Mouse (Mus musculus): ENCODE data around the gene Brms1. TPM values are rescaled to one million over a fixed set of nuclear protein-coding genes. Genes with fewer than 3 reads are reported as not detected.
A peak's percentile ranks its signal among the peaks of the same experiment; 100 is the strongest.

Brms1 gene
- polyA plus RNA-seq, 1 experiment from 2014 or later = 29.5 TPM

DNA sequence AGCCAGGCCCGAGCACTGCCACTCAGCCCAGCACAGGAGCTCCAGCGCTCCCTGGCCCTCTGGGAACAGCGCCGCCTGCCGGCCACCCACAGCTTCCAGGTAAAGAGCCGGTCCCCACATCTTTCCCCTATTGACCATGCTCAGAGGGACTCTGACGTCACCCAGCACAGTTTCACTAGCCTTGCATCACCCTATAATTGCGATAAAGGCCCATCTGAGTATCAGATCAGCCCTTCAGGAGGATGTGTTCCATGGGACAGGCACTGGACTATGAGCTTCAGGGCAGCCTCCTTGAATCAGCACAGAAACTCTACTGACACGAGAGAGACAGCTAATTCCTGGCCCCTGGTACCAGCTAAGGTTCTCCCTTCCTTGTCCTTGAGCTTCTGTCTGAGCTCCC, 12.8 kb downstream of the Brms1 start:
- H3K4me3 ChIP-seq = no peak overlapping the region
- WGBS = 29% methylated on average over 9 of the region's 9 CpGs
- H3K27me3 ChIP-seq (replicated peaks) = peaks cover 45% of the 10 kb centered on the region
- H3K9me3 ChIP-seq = no peaks in the 10 kb centered on the region
- H3K27ac ChIP-seq (replicated peaks) = no peak overlapping the region
- no peak overlapping the region for H3K4me2 ChIP-seq
- no peak for ATAC-seq (ENCODE audit: extremely low read depth, insufficient number of reproducible peaks, low FRiP score, low TSS enrichment)
- H3K9ac ChIP-seq = no peak overlapping the region
- peaks cover 52% of the 10 kb centered on the region for H3K4me1 ChIP-seq
- H3K36me3 ChIP-seq = peaks cover 11% of the 10 kb centered on the region

DNA sequence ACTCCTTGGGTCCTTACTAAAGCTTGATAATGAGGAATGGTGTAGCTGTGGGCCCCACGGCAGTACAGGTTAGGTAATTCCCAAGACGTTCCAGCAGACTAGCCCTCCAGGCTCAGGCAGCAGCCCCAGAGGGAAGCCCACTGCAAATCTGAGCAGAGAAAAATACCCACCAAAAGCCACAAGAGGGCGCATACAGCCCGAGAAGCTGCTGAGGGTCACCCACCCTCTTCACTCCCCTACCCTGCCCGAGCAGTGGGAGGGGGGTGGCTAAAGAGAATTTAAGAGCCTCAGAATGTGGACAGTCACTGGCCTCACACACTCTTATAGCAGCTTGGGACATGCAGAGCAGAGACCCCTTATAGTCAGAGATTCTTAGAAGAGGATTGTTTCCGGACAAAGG, 15.1 kb downstream of the Brms1 start:
- WGBS = 13% methylated on average over 6 of the region's 6 CpGs
- H3K9me3 ChIP-seq = no peaks in the 10 kb centered on the region

DNA sequence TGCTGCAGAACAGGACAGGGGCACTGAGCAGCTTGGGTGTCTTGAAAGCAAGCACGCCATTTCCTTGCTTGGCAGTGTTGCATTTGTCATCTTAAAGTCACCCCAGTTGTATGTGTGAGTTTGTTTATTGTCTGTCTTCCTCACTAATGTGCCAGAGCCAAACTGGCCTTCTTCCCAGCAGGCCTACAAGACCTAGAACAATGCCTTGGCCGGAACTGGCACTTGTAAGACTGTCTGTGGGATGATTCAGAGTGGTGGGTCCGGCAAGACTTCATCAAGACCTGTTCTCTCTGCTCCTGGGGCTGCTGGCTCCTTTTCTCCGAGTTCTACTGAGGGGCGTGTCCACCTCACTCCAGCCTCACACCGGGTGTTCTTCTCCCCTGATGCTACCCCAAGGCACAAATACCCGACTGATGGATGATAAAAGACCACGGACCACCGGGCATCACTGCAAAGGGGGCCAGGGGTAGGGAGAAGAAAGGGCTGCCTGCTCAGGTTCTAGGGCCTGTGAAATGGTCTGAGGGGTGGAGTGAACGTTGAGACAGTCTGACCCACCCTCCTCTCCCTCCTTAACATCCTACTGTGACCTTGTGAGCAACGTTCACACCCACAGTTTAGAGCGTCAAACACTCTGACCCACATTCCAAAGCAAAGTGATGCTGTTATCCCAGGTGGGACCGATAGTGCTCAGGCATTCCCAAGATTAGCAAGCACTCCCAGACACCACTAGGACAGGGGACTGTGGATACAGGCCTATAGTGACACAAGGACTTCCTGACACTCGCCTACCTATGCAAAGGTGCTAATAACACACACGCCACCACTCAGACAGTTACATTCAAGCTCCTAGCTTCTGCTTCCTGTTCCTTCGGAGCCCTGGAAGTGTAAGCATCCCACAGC, 17.0 kb downstream of the Brms1 start:
- Histone ChIP-seq H3K9ac (peak overlapping the region; percentile 58; the same call in 1 of the 2 replicates), H3K27ac (replicated peaks) (peak overlapping the region; percentile 66), H3K27me3 (replicated peaks) (peaks cover 20% of the 10 kb centered on the region), H3K4me1 (peaks cover 44% of the 10 kb centered on the region), H3K9me3 (no peaks in the 10 kb centered on the region), H3K36me3 (peaks cover 5% of the 10 kb centered on the region; the same call in 1 of the 2 replicates), H3K4me2 (no peak overlapping the region), H3K4me3 (no peak overlapping the region)
- 21% methylated on average over 16 of the region's 16 CpGs for WGBS
- no peak for ATAC-seq (ENCODE audit: extremely low read depth, insufficient number of reproducible peaks, low FRiP score, low TSS enrichment)

More for the DNA sequence above, 15.1 kb downstream of the Brms1 start:
- Histone ChIP-seq H3K4me2 (no peak overlapping the region), H3K36me3 (peaks cover 5% of the 10 kb centered on the region; the same call in 1 of the 2 replicates), H3K27me3 (replicated peaks) (peaks cover 39% of the 10 kb centered on the region), H3K4me1 (peaks cover 59% of the 10 kb centered on the region), H3K27ac (replicated peaks) (no peak overlapping the region), H3K4me3 (no peak overlapping the region), H3K9ac (no peak overlapping the region)
- ATAC-seq (ENCODE audit: extremely low read depth, insufficient number of reproducible peaks, low FRiP score, low TSS enrichment) = no peak

DNA sequence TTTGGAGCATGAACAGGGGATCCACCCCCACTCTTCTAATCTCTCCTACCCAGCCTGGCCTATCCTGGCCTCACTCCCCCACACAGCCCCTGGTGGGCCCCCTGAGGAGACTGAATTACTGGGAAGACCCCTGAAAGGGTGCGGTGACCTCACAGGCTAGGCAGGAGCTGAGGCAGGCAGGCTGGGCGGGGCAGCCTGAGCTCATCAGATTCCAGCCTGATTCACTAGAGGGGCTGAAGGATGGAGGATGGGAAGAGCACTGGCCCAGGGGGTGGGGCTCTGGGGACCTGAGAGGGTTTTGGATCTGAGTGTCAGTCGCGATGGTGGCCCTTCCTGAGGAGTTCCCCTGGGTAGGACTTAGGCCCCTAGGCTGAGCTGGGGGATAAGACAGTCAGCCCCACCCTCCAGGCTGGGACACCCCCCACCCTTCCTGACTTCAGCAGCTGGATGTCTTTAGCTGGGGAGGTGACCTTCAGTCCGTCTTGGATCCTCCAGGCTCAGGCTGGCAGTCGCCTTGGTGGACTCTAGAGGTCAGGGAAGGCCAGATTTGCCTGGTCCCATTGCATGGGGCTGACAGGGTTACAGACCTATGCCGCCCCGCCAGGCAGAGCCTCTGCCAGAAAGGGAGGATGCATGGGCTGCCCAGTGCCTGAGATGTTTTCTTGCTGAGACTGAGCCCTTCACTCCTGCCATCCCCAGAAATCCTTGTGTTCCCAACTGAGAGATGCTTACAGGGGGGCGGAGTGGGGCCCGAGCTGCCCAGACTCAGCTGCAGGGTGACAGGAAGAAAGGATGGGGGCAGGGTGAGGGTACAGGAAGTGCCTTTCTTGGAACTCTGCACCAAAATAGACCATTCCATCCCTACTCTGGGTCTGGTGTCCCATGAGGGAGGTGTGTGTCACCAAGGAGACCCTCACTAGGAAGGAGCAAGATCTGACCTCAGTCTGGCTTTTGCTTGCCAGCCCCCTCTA, 17.9 kb downstream of the Brms1 start:
- no peak for ATAC-seq (ENCODE audit: extremely low read depth, insufficient number of reproducible peaks, low FRiP score, low TSS enrichment)
- Histone ChIP-seq H3K9me3 (no peaks in the 10 kb centered on the region), H3K9ac (peak overlapping the region; percentile 58), H3K36me3 (0 out of 2 replicates have a peak, but pooled peaks cover 5% of the 10 kb centered on the region), H3K4me2 (0 out of 2 replicates have a peak overlapping the region, but pooled peaks have one; percentile 18), H3K27ac (replicated peaks) (peak overlapping the region; percentile 66), H3K4me3 (no peak overlapping the region), H3K27me3 (replicated peaks) (peaks cover 12% of the 10 kb centered on the region; the same call in 1 of the 2 replicates), H3K4me1 (peaks cover 44% of the 10 kb centered on the region)
- WGBS = 15% methylated on average over 10 of the region's 10 CpGs

DNA sequence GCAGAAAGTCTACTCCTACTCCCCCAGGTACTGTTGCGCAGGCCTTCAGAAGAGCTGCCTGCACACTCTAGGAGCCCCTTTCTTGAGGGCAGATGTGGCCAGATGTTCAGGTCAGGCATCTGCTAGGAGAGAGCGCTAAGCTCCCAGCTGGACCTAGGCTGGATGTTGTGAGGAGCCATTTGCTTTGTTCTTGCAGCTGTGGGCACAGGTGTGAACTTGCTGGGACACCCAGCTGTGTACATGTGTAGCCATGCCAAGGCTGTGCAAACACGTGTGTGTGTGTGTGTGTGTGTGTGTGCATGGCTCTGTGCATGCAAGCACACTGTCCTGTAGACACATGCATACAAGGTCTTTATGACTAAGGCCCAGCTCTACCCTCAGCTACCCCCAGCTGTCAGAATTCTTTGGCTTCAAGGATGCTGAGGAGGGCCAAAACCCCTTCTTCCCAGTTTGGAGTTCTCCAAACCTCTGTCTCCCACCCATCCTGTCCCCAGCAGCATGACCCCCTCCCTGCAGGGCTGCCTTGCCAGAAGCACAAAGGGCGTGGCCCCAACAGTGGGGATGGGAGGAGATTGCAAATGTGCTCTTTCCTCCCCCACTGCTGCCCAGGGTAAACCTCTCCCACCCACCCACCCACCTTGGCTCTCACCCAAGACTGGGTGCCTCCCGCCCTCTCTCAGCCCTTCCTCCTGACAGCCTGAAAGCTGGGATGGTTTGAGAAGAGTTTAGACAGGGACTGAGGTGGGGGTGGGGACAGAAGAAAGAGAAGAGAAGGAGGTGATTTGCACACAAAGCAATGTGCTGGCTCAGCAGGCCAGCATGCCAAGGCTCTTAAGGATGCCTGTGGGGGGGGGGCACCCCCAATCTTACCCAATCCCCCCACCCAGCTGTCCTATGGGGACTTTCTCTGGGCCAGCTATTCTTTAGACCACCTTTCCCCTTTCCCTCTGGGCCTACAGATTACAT, 19.5 kb downstream of the Brms1 start:
- ATAC-seq (ENCODE audit: extremely low read depth, insufficient number of reproducible peaks, low FRiP score, low TSS enrichment) = no peak
- H3K4me3 ChIP-seq = no peak overlapping the region
- no peak overlapping the region for H3K4me2 ChIP-seq
- no peaks in the 10 kb centered on the region for H3K9me3 ChIP-seq
- H3K27me3 ChIP-seq (replicated peaks) = peaks cover under 1% of the 10 kb centered on the region; the same call in 1 of the 2 replicates
- peaks cover 54% of the 10 kb centered on the region for H3K4me1 ChIP-seq
- no peaks in the 10 kb centered on the region for H3K36me3 ChIP-seq
- H3K9ac ChIP-seq = peak overlapping the region; percentile 58
- peak overlapping the region; percentile 66; the same call in 1 of the 2 replicates for H3K27ac ChIP-seq (replicated peaks)
- WGBS = 39% methylated on average over 5 of the region's 5 CpGs

GRCm38 (mm10) chr19:5062041-5062440, 20.9 kb downstream of the Brms1 start:
- H3K27me3 ChIP-seq (replicated peaks) = no peaks in the 10 kb centered on the region
- no peak for ATAC-seq (ENCODE audit: extremely low read depth, insufficient number of reproducible peaks, low FRiP score, low TSS enrichment)
- no peaks in the 10 kb centered on the region for H3K9me3 ChIP-seq
- no peaks in the 10 kb centered on the region for H3K36me3 ChIP-seq
- H3K9ac ChIP-seq = no peak overlapping the region
- H3K27ac ChIP-seq (replicated peaks) = no peak overlapping the region
- H3K4me2 ChIP-seq = no peak overlapping the region
- H3K4me3 ChIP-seq = no peak overlapping the region
- H3K4me1 ChIP-seq = peaks cover 54% of the 10 kb centered on the region
- WGBS = 79% methylated on average over 5 of the region's 5 CpGs

DNA sequence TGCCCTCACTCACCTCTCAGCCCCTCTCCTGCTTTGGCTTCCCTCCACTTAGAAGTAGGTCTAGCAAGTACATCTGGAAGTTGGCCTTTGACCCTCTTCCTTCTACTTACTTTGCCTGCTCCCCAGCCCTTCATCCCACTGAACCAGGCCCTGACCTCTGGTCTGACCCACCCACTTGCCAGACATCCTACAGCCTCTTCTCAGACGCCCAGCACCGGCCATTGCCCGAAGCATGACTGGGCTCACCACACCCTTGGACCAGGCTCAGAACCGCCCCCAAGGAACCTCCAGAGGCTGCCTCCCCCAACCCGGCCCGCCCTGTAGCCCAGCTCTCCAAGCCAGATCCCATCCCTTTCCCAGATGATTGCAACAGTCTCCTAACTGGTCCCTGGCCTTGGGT, 21.3 kb downstream of the Brms1 start:
- H3K4me1 ChIP-seq = peaks cover 58% of the 10 kb centered on the region
- H3K27me3 ChIP-seq (replicated peaks) = no peaks in the 10 kb centered on the region
- no peak overlapping the region for H3K9ac ChIP-seq
- WGBS = 59% methylated on average over 6 of the region's 6 CpGs
- H3K4me3 ChIP-seq = no peak overlapping the region
- H3K9me3 ChIP-seq = no peaks in the 10 kb centered on the region
- no peaks in the 10 kb centered on the region for H3K36me3 ChIP-seq
- H3K27ac ChIP-seq (replicated peaks) = no peak overlapping the region
- ATAC-seq (ENCODE audit: extremely low read depth, insufficient number of reproducible peaks, low FRiP score, low TSS enrichment) = no peak
- H3K4me2 ChIP-seq = no peak overlapping the region

DNA sequence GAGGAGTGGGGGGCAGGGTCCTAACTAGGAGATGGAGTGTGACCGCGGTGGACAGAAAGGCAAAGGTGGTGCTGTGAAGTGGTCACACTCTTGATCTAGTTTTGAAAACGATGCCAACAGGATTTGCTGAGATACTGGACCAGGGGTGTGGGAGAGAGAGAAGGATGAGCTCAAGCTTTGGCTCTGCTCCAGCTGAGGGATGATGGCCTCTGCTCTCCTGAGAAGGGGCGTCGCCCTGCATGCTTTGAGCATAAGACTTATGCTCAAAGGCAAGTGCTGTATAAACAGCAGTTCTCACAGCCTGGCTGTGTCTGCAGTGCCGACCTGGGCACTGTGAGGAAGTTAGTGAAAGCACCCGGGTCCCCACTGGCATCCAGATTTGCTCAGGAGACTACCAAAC, 23.9 kb downstream of the Brms1 start:
- peak overlapping the region; percentile 14; the same call in 1 of the 2 replicates for H3K9ac ChIP-seq
- WGBS = 48% methylated on average over 7 of the region's 7 CpGs
- no peak overlapping the region for H3K4me3 ChIP-seq
- peaks cover 20% of the 10 kb centered on the region for H3K27me3 ChIP-seq (replicated peaks)
- peaks cover 60% of the 10 kb centered on the region for H3K4me1 ChIP-seq
- no peak overlapping the region for H3K27ac ChIP-seq (replicated peaks)
- no peak overlapping the region for H3K4me2 ChIP-seq
- H3K9me3 ChIP-seq = no peaks in the 10 kb centered on the region
- no peak for ATAC-seq (ENCODE audit: extremely low read depth, insufficient number of reproducible peaks, low FRiP score, low TSS enrichment)
- no peaks in the 10 kb centered on the region for H3K36me3 ChIP-seq

GRCm38 (mm10) chr19:5067040-5067799, 26.1 kb downstream of the Brms1 start:
- Histone ChIP-seq H3K9me3 (no peaks in the 10 kb centered on the region), H3K9ac (peak overlapping the region; percentile 88), H3K27me3 (replicated peaks) (peaks cover 33% of the 10 kb centered on the region), H3K4me2 (peak overlapping the region; percentile 84), H3K36me3 (no peaks in the 10 kb centered on the region), H3K4me1 (peaks cover 67% of the 10 kb centered on the region), H3K4me3 (peak overlapping the region; percentile 62), H3K27ac (replicated peaks) (peak overlapping the region; percentile 66)
- WGBS = 4% methylated on average over 15 of the region's 15 CpGs
- ATAC-seq (ENCODE audit: extremely low read depth, insufficient number of reproducible peaks, low FRiP score, low TSS enrichment) = no peak
